Mouse (Mus musculus) kidney, adult 2 months (tissue): ENCODE measurements at regions not wholly inside any gene's neighbourhood (a gene's known extent, or its start where the extent isn't known, plus 50 kb on each side); places are given as distances from the start of the nearest gene placed in this dataset.

ENCODE experiments used
- DNase-seq: peaks from one replicate; pipeline ENCODE4 v3.0.0; 2021
- H3K27ac ChIP-seq: fragments of 200-500 bp; 2 replicates; pipeline ENCODE4 v1.5.1; 2012; ENCODE audit warnings: low read depth, low read length, control low read depth, inconsistent platforms; ENCODE audit not compliant: insufficient read depth
- H3K27me3 ChIP-seq: fragments of 200-500 bp; replicated peaks from 2 replicates; pipeline ENCODE4 v1.6.1; 2012; ENCODE audit warnings: mild to moderate bottlenecking, moderate library complexity, low read length, inconsistent platforms; ENCODE audit not compliant: control insufficient read depth, insufficient read depth
- H3K36me3 ChIP-seq: fragments of 200-500 bp; 2 replicates; pipeline ENCODE4 v1.6.1; 2012; ENCODE audit warnings: mild to moderate bottlenecking, moderate library complexity, low read length, inconsistent platforms; ENCODE audit not compliant: control insufficient read depth, insufficient read depth
- H3K4me1 ChIP-seq: fragments of 200-500 bp; 2 replicates; pipeline ENCODE4 v1.6.1; 2011; ENCODE audit warnings: low read length; ENCODE audit not compliant: control insufficient read depth, insufficient read depth
- H3K4me3 ChIP-seq: fragments of 200-500 bp; 2 replicates; pipeline ENCODE4 v1.5.1; 2011; ENCODE audit warnings: mild to moderate bottlenecking, low read depth, low read length, control low read depth; ENCODE audit not compliant: insufficient read depth
- CTCF ChIP-seq: fragments of 200-500 bp; conservative IDR thresholded peaks from 2 replicates; pipeline ENCODE4 v1.5.1; 2011; ENCODE audit warnings: low read depth, mild to moderate bottlenecking, control low read depth, low read length, moderate library complexity, mixed read lengths; ENCODE audit not compliant: insufficient read depth, insufficient read length
- POLR2A ChIP-seq: fragments of 200-500 bp; IDR thresholded peaks from one replicate; pipeline ENCODE4 v1.6.1; 2011; ENCODE audit warnings: low read depth, low read length, control low read depth
- WGBS: fragments of 180-500 bp; shearing (Covaris S2); methylation state at CpG from one replicate; pipeline ENCODE4 v1.1.7; 2018; 5-methylcytosine and 5-hydroxymethylcytosine counted together

DNA sequence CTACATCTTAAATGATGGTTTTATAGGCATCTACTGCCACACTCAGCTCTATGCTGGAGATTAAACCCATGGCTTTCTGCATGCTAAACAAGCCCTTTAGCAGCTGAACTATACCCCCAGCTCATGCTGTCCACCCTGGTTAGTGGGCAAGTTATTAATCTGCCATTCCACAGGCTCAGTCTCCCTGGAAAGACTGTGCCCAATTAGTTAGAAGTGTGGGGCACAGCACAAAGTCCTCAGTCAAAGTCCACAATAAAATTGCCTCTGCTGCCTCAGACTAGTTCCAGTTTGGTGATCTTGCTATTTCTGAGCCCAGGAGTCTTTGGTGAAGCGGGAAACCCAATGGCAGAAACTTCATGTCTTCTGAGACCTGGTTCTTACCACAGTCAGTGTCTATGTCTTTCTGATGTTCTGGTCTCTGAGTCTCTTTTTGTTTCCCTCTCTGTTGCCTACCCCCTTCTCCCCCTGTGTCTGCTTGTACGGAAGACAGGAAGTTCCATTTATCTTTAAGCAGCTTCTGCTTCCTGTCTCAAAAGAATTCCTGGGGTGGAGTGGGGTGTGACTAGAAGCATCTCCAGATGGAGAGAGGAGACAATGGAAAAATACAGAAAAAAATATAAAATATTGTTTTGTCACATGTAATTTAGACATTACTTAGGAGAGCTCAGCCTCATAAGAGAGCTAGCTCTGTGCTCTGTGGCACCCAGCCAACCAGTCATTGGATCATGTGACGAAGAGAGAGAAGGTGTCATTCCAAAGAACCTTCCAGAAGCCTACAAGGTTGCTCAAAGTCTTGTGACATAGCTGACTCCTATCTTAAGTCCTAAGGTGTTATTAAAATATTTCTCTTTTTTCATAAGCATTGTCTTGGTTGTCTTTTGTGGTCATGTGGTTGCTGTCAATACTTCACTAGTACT lies 133.3 kb upstream of the Max start:
- Histone ChIP-seq H3K27ac (peak overlapping the region; percentile 99), H3K27me3 (no peaks in the 10 kb centered on the region), H3K36me3 (no peaks in the 10 kb centered on the region), H3K4me3 (no peak overlapping the region), H3K4me1 (peaks cover 21% of the 10 kb centered on the region)
- DNase-seq = peak; percentile 94
- 43% methylated on average over 3 of the region's 3 CpGs for WGBS
- TF ChIP-seq POLR2A = no peak
- TF ChIP-seq CTCF = no peak

- H3K4me1 ChIP-seq = peaks cover 21% of the 10 kb centered on the region
- peak; percentile 7 for DNase-seq
- WGBS = 77% methylated on average over 7 of the region's 7 CpGs
- H3K27me3 ChIP-seq = no peaks in the 10 kb centered on the region
- no peaks in the 10 kb centered on the region for H3K36me3 ChIP-seq
- H3K27ac ChIP-seq = peak overlapping the region; percentile 73
- no peak overlapping the region for H3K4me3 ChIP-seq
- TF ChIP-seq POLR2A = no peak
- TF ChIP-seq CTCF = no peak
These were observed 132.2 kb upstream of the Max start for GRCm38 (mm10) chr12:77094168-77094567.

- TF ChIP-seq POLR2A (no peak), CTCF (no peak)
- H3K27me3 ChIP-seq = no peaks in the 10 kb centered on the region
- 17% methylated on average over 3 of the region's 3 CpGs for WGBS
- 0 out of 2 replicates have a peak overlapping the region, but pooled peaks have one; percentile 30 for H3K27ac ChIP-seq
- peak; percentile 61 for DNase-seq
- no peaks in the 10 kb centered on the region for H3K36me3 ChIP-seq
- H3K4me1 ChIP-seq = peaks cover 21% of the 10 kb centered on the region
- no peak overlapping the region for H3K4me3 ChIP-seq
These were observed 130.7 kb upstream of the Max start for GRCm38 (mm10) chr12:77092741-77093140.

DNA sequence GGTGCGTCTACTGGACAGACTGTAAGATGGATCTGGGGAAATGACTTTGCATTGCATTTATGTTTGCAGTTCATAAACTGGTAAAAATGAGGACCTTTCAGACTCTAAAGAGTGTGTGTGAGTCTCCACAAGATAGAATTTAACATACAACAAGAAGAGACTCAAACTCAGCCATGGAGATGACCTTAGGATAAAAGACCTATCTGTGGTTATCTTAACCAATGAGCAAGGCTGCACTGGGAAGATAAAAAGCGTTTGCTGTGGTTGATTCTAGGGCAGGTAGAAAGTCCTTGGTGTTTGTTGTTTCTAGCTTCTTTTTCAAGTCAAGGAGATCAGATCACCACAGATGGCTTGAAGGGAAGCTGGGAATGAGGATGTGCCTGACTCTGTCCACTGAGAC lies 130.1 kb upstream of the Max start:
- 88% methylated on average over 2 of the region's 2 CpGs for WGBS

DNA sequence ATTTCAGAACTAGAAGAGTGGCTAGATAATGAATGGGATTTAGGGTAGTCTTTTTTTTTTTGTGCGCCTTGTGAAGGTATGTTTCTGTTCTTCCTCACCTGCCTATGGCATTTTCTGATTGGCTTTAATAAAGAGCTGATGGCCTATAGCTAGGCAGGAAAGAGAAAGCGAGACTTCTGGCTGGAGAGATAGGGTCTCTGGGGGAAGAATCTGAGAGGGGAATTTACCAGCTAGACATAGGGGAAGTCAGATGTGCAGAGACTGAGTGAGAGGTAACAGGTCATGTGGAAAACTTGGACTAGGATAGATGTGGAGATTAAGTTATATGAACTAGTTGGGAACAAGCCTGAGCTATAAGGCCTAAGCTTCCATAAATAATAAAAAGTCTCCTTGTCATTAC lies 129.7 kb upstream of the Max start:
- Histone ChIP-seq H3K27me3 (no peaks in the 10 kb centered on the region), H3K4me1 (peaks cover 21% of the 10 kb centered on the region), H3K4me3 (no peak overlapping the region), H3K36me3 (no peaks in the 10 kb centered on the region), H3K27ac (no peak overlapping the region)
- TF ChIP-seq CTCF (no peak), POLR2A (no peak)
- WGBS = 92% methylated on average over 2 of the region's 2 CpGs
- no peak for DNase-seq

More for the DNA sequence above, 130.1 kb upstream of the Max start:
- DNase-seq = no peak
- no peaks in the 10 kb centered on the region for H3K36me3 ChIP-seq
- peaks cover 21% of the 10 kb centered on the region for H3K4me1 ChIP-seq
- H3K4me3 ChIP-seq = no peak overlapping the region
- H3K27me3 ChIP-seq = no peaks in the 10 kb centered on the region
- H3K27ac ChIP-seq = no peak overlapping the region
- no peak for TF ChIP-seq POLR2A
- no peak for TF ChIP-seq CTCF

DNA sequence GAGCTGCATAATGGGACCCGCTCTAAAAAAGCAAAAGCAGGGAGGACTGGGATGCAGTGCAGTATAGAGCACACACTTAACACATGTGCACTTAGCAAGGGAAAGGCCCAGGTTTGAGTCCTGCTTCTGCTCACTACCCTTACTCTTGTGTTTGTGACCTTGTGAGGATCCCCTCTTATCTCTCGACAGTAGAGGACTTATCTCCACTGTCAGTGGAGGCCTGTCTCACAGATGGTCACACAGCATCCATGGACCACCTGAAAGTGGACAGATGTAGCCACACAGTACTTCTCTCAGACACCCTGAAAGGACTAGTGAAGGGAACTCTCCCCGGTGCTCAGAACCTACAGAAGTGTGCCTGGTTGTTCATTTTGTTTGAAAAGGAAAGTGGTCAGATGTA lies 128.5 kb upstream of the Max start:
- no peak overlapping the region for H3K4me3 ChIP-seq
- 86% methylated on average over 3 of the region's 3 CpGs for WGBS
- H3K27me3 ChIP-seq = no peaks in the 10 kb centered on the region
- no peak for DNase-seq
- no peaks in the 10 kb centered on the region for H3K36me3 ChIP-seq
- TF ChIP-seq CTCF = no peak
- H3K27ac ChIP-seq = no peak overlapping the region
- H3K4me1 ChIP-seq = peaks cover 17% of the 10 kb centered on the region

- no peak for TF ChIP-seq CTCF
- no peak for TF ChIP-seq POLR2A
- Histone ChIP-seq H3K4me1 (peaks cover 14% of the 10 kb centered on the region), H3K4me3 (no peak overlapping the region), H3K36me3 (no peaks in the 10 kb centered on the region), H3K27ac (no peak overlapping the region), H3K27me3 (no peaks in the 10 kb centered on the region)
- DNase-seq = no peak
- WGBS = 81% methylated on average over 6 of the region's 6 CpGs
These were observed 127.8 kb upstream of the Max start for GRCm38 (mm10) chr12:77089624-77090278.
